9 mouse cellular contexts compared by ENCODE assay signal in genomic region chr8:121262728-121263389, GRCm38 (mm10).
DNase-seq lines count a peak whose midpoint lies in the region; ATAC-seq lines count a peak whose summit lies in the region.
"Had no signal": no experiment of that assay in that cellular context is flagged by ENCODE, and none has a peak within 500 bp of the region (broad histone marks: within the 10 kb centered on the region; RNA-seq: fewer than 3 reads in every experiment).

No protein-coding gene starts in this region.

- no peak overlapping the region for H3K9ac ChIP-seq in liver, embryonic 11.5 days (ENCODE audit: low read depth, low read length)
- H3K9ac ChIP-seq in forebrain, embryonic 16.5 days (replicated peaks; ENCODE audit: low read depth, low read length): no peak overlapping the region

- WGBS in liver, embryonic 11.5 days: 39% methylated on average over 21 of the region's 21 CpGs
- WGBS in forebrain, embryonic 16.5 days: 81% methylated on average over 21 of the region's 21 CpGs

- ATAC-seq in liver, embryonic 11.5 days (replicated peaks; ENCODE audit: low FRiP score): no peak
- ATAC-seq in megakaryocyte-erythroid progenitor cell, adult 5-6 weeks (replicated peaks; ENCODE audit: low FRiP score, low TSS enrichment, poor library complexity, severe bottlenecking): no peak
- ATAC-seq in forebrain, embryonic 16.5 days: no peak
- ATAC-seq: Patski had no signal

- peak overlapping the region; percentile 34; the same call in 1 of the 2 replicates for H3K27ac ChIP-seq in liver, embryonic 11.5 days (ENCODE audit: low read depth, low read length)
- no peak overlapping the region for H3K27ac ChIP-seq in forebrain, embryonic 16.5 days (ENCODE audit: low read length)

- H3K36me3 ChIP-seq in liver, embryonic 11.5 days (ENCODE audit: control insufficient read depth, insufficient read depth, low read length): no peaks in the 10 kb centered on the region
- H3K36me3 ChIP-seq in forebrain, embryonic 16.5 days (ENCODE audit: control insufficient read depth, insufficient read depth): no peaks in the 10 kb centered on the region

- H3K4me3 ChIP-seq in liver, embryonic 11.5 days (ENCODE audit: low read depth, low read length): no peak overlapping the region
- H3K4me3 ChIP-seq in forebrain, embryonic 16.5 days (replicated peaks; ENCODE audit: low read length): no peak overlapping the region

- H3K4me2 ChIP-seq in liver, embryonic 11.5 days: peak overlapping the region; percentile 31; the same call in 1 of the 2 replicates
- H3K4me2 ChIP-seq in forebrain, embryonic 16.5 days (ENCODE audit: low read length): no peak overlapping the region

- H3K27me3 ChIP-seq in liver, embryonic 11.5 days (replicated peaks; ENCODE audit: control insufficient read depth, insufficient read depth, low read length): peaks cover 4% of the 10 kb centered on the region; the same call in 1 of the 2 replicates
- no peaks in the 10 kb centered on the region for H3K27me3 ChIP-seq in forebrain, embryonic 16.5 days (replicated peaks; ENCODE audit: control insufficient read depth, insufficient read depth, low read length)
- H3K27me3 ChIP-seq: Patski had no signal

- peaks cover 23% of the 10 kb centered on the region for H3K4me1 ChIP-seq in liver, embryonic 11.5 days (replicated peaks; ENCODE audit: control insufficient read depth, insufficient read depth, low read length)
- no peaks in the 10 kb centered on the region for H3K4me1 ChIP-seq in forebrain, embryonic 16.5 days (replicated peaks; ENCODE audit: control insufficient read depth, insufficient read depth, low read length)

- peak; percentile 48 for DNase-seq in urinary bladder, adult 2 months (ENCODE audit: low spot score)
- DNase-seq in urinary bladder, postnatal 10 days (ENCODE audit: low spot score): no peak
- peak; percentile 76 for DNase-seq in heart, postnatal 25 days (ENCODE audit: low spot score)
- no peak for DNase-seq in liver, embryonic 11.5 days (ENCODE audit: low spot score)
- peak; percentile 27 for DNase-seq in yolk sac, embryonic 10.5 days (ENCODE audit: low spot score)
- no peak for DNase-seq in thymus, postnatal 4 days

- no peaks in the 10 kb centered on the region for H3K9me3 ChIP-seq in liver, embryonic 11.5 days (ENCODE audit: control insufficient read depth, low read length)
- H3K9me3 ChIP-seq in forebrain, embryonic 16.5 days (ENCODE audit: control insufficient read depth, low read length): no peaks in the 10 kb centered on the region

- intact Hi-C loops in heart, postnatal 25 days (cut with DNase I): no loop called here

Comparison
In these comparisons a context has a peak if more than half of its experiments do, and no peak if none do; other contexts are left out.
1. DNase-seq: peak in urinary bladder, adult 2 months (single experiment), heart, postnatal 25 days (single experiment) and yolk sac, embryonic 10.5 days (single experiment); none in urinary bladder, postnatal 10 days (single experiment), liver, embryonic 11.5 days (single experiment) and thymus, postnatal 4 days (single experiment).